Mouse (Mus musculus): ENCODE results near the gene Sclt1.

DNA sequence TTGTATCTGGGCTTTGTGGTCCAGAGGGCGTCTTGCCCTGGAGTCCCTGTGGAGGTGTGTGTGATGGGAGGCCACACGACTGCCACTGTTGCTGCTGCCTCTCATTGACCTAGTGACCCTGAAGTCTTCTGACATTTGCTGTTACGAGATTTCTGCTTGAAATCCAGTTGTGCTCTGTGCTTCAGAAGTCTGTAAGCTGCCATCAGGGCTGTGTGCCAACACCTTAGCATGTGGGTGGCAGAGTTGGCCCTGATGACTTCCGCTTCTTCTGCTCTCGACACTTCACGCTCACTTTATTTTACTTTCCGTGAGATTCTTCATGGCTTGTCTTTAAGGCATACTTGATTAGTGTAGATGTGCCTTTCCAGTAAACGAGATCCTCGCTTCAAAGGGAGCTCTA, 143.9 kb downstream of the Sclt1 start:
- no peak for TF ChIP-seq CTCF (conservative IDR thresholded peaks at IDR 0.05; ENCODE audit: insufficient read depth, insufficient read length, low read depth, low read length)
- no peak for TF ChIP-seq POLR2A (IDR thresholded peaks at IDR 0.05; ENCODE audit: low read depth, low read length)

All from kidney, adult 2 months (tissue).